Mouse (Mus musculus): ENCODE measurements around the gene Qrich2.
A peak's percentile ranks its signal among the peaks of the same experiment; 100 is the strongest.
"Not testable (repeated sequence)": the region's sequence is repeated elsewhere in the genome, so short reads cannot be mapped to it uniquely, and the experiment has no call there.

Qrich2 gene

DNA sequence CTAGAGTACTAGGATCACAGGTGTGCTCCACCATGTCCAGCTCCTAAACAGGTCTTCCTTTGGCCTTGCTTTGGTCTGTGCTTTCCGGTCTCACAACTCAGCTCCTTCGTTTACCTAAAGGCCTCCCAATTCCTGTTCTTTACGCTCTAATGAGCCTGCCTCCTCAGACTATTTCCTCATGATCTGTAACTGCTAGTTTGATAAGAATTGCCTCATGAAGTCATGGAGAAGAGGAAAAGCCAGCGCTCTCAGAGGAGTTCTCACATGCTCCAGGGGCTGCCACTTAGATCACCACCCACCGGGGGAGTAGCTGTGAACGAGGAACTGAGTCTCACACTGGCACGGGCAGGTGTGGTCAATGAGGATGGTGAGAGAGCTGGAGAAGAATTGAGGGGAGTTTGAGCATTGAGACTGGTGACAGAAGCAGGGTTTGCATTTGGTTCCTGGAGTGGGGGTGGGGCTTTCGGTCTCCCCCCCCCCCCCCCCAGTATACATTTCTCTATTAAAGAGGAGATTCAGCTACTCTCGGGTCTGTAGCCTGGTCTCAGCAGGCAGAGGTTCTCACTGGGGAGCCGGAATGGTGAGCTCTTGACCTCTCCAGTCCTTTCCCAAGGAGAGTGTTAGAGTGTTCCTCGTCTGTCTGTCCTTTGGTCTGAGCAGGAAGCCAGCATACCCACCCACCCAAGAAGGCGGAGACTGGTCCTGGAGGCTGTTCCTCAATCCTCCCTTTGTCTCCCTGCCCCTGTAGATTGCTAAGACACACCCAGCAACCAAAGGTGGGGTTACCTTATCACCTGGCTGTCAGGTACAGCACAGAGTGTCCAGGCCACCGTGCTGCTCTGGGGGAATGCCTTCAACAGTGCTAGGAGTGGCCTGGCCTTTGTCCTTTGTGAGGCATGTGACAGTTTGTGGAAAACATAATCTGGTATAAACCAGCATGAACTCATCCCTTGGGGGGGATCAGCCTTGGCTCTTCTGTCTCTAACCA lies 36.9 kb downstream of the Qrich2 start:
- DNase-seq, result no peak

DNA sequence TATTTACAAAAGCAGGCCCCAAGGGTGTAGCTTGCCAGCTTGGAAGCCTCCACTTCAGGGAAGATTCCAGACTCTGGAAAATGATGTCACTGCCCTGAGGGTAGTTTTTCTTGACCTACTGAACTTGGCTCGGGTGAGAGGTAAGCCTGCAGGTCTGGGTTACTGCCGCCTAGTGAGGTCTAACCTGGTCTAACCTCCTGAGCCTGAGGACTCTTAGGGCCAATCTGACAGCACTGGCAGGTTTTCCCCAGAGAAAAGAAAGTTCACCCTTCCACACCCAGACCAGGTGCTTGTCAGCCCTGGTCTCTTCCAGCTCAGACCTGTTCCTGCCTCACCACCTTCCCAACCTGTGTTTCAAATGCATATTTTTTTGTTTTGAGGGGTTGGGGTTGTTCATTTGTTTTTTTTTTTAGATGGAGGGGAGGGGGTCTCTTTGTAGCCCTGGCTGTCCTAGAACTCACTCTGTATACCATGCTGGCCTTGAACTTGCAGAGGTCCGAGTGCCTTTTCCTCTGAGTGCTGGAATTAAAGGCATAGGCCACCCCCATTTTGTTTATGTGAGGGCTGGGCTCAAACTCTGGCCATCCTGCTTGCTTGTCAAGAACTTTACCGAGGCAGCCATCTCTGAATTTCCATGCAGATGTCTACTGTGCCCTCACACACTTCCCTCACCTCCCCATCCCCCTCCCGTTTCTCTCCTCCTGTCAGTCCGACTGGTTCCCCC lies 39.0 kb downstream of the Qrich2 start:
- no peak for DNase-seq

- not testable (repeated sequence) for DNase-seq
Measured at GRCm38 (mm10) chr11:116426328-116426727, 39.7 kb downstream of the Qrich2 start.

DNA sequence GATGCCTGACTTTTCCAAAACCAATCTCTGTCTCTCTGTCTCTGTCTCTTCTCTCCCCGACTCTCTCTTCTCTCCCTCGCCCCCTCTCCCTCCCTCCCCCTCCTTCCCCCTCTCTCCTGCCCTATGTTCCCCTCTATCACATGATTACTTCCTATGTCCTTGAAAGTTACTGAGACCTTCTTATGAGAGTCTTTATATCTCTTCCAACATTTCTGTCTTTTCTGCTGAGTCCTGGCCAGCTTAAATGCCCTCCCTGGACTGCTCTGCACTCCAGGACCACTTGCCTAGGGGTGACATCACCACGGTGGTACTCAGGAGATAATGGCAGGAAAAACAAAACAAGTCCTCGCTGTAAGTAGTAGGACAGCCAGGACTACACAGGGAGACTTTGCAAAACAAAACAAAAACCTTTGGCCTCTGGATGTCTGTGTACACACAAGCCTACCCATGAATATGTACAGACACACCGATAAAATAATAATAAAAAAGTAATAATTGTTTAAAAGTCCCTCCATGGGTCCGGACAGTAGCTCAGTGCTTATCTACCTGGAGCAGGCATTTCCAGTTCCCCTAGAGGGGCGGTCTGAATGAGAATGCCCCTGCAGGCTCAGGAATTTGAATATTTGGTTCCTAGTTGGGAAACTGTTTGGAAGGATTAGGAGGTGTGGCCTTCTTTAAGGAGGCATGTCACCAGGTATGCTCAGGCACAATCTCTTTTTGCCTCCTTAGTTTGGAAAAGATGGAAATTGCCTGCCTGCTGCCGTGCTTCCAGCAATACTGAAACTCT lies 41.2 kb downstream of the Qrich2 start:
- no peak for DNase-seq

GRCm38 (mm10) chr11:116423782-116424620 lies 42.0 kb downstream of the Qrich2 start:
- DNase-seq, result peak; percentile 55

DNA sequence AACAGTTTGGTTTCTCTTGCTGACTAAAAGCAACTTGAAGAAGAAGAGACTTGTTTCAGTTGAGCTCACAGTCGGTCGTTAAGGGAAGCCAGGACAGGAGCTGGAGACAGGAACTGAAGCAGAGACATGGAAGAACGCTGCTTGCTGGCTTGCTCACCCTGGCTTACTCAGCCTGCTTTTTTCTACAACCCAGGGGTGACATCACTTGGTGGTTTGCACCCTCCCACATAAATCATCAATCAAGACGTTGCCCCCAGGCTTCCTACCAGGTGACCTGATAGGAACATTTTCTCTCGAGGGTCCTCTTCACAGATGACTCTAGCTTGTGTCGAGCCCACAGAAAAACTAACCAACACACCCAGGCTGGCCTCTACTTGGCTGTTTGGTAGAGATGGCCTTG lies 42.8 kb downstream of the Qrich2 start:
- DNase-seq, result no peak

GRCm38 (mm10) chr11:116422562-116422961 lies 43.5 kb downstream of the Qrich2 start:
- DNase-seq, result no peak

GRCm38 (mm10) chr11:116421102-116421501 lies 44.9 kb downstream of the Qrich2 start:
- DNase-seq, result no peak

- peak; percentile 36 for DNase-seq
Measured at GRCm38 (mm10) chr11:116418841-116419462, 47.1 kb downstream of the Qrich2 start.

DNA sequence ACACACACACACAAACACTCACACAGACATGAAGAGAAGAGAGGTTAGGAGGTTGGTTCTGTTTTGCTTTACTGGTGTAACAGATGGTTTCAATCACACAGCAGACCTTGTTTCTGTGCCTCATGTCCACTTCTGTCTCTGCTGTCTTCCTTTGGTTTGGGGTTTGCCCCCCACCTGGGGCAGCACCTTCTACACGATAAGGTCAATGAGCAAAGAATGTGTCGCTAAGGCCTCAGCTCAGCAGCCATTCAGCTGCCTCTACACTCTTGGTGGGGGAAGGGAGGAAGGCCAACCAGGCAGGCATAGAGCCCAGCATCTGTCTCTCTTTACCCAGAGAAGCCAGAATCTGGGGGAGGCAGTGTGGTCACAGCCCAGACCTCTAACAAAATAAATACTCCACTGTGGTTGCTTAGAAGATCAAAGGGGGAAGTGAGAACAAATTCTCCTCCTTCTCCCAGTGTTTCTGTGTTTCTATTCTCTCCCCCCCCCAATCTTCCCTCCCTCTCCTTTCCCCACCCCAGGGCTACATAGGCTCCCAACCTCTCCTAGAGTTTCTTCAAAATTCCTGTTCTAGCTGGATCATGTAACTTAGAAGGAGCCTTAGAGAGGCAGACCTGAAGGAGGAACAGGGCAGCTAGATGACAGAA lies 47.7 kb downstream of the Qrich2 start:
- DNase-seq, result peak; percentile 40

DNA sequence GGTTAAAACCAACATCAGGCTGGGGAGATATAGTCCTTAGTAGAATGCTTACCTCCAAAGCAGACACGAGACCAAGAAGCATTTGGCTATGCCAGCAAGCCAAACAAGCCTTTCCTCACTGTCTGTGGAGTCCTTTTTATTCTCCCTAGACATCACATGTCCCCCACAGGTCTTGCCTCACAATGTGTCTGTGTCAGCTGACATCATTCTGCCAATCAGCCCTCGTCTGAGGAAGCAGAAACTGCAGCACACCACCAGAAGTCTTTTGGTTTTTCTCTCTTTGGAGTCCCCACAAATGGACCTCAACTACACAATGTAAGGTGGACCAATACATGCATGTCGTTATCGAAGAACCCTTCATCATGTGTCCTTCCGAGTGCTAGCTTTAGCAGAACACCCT lies 49.0 kb downstream of the Qrich2 start:
- DNase-seq, result no peak

DNA sequence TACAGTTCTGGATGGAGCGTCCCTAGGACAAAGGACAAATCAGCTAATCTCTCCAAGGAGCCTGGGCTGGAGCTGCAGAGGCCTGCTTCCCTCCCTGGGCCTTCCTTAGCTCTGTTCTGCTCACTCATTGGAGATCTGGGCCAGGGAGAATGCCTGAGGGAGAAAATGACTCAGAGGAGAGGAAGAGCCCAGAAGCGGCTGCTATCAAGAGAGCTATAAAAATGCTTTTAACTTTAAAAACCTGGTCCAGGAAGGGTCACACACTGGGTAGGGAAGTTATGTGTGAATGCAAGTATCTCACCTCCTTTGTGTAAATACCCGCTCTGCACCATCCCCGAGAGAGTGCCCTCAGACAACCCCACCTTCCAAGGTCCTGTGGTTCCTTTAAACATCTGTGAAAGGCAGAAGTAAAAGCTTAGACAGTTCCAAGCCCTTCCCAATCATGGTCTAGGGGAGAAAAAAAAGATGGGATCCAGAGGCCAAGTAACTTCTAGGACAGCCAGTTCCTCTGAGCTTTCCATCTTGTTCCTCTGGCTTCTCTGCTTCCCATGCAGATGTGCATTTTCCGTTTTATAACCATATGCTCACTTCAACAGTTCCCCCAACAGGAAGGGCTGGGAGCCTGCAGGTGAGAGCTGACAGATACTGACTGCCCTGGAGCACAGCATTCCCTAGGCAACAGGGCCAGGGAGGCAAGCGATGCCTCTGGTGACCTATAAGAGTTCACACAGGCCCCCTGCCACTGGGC lies 49.7 kb downstream of the Qrich2 start:
- DNase-seq, result no peak

GRCm38 (mm10) chr11:116413631-116414022 lies 52.4 kb downstream of the Qrich2 start:
- no peak for DNase-seq

GRCm38 (mm10) chr11:116412904-116413630 lies 53.0 kb downstream of the Qrich2 start, which contains the start of gene Rnf157:
Rnf157 (minus strand) TSS chr11:116413032.
- DNase-seq, result peak; percentile 89

- DNase-seq, result peak; percentile 42
Measured at GRCm38 (mm10) chr11:116412028-116412827, 53.8 kb downstream of the Qrich2 start.

- DNase-seq, result no peak
Measured at GRCm38 (mm10) chr11:116411582-116411981, 54.5 kb downstream of the Qrich2 start.

DNA sequence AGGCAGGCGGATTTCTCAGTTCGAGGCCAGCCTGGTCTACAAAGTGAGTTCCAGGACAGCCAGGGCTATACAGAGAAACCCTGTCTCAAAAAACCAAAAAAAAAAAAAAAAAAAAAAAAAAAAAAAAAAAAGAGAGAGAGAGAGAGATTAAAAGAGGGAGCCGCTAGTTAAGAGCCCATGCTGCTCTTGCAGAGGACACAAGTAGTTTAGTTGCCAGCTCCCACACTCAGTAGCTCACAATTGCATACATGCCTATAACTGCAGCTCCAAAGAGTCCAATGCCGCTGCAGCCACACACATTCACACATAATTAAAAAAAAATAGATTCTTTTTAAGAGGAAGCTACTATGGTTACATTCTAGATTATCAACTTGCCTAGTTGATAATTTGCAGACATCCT lies 55.6 kb downstream of the Qrich2 start:
- DNase-seq, result not testable (repeated sequence)

- no peak for DNase-seq
Measured at GRCm38 (mm10) chr11:116409008-116409407, 57.0 kb downstream of the Qrich2 start.
